Mouse (Mus musculus) heart, embryonic 13.5 days (tissue): ENCODE measurements around the gene Surf2. TPM values are rescaled to one million over a fixed set of nuclear protein-coding genes. Genes with fewer than 3 reads are reported as not detected.

Experiments
- ATAC-seq: fragments of 200-750 bp; cut with Nextera tagmentation; 2 replicates; pipeline ENCODE4 v1.8.0; 2017; ENCODE audit warnings: moderate TSS enrichment; ENCODE audit not compliant: insufficient number of reproducible peaks, low FRiP score, low TSS enrichment; ENCODE audit errors: extremely low read depth
- H3K27ac ChIP-seq: fragments of 300-500 bp; sonication (generic); replicated peaks from 2 replicates; pipeline ENCODE4 v1.5.1; 2015; ENCODE audit warnings: moderate library complexity, mild to moderate bottlenecking, inconsistent platforms
- H3K27me3 ChIP-seq: fragments of 300-500 bp; sonication (generic); replicated peaks from 2 replicates; pipeline ENCODE4 v1.6.1; 2015; ENCODE audit warnings: mild to moderate bottlenecking, inconsistent platforms
- H3K36me3 ChIP-seq: fragments of 300-500 bp; sonication (generic); 2 replicates; pipeline ENCODE4 v1.6.1; 2015; ENCODE audit warnings: mild to moderate bottlenecking, inconsistent platforms
- H3K4me1 ChIP-seq: fragments of 300-500 bp; sonication (generic); 2 replicates; pipeline ENCODE4 v1.6.1; 2015; ENCODE audit warnings: inconsistent platforms
- H3K4me2 ChIP-seq: fragments of 300-500 bp; sonication (generic); 2 replicates; pipeline ENCODE4 v1.6.1; 2015; ENCODE audit warnings: inconsistent platforms, mild to moderate bottlenecking, moderate library complexity
- H3K4me3 ChIP-seq: fragments of 300-500 bp; sonication (generic); 2 replicates; pipeline ENCODE4 v1.5.1; 2015; ENCODE audit warnings: moderate library complexity, mild to moderate bottlenecking, inconsistent platforms
- H3K9ac ChIP-seq: fragments of 300-500 bp; sonication (generic); 2 replicates; pipeline ENCODE4 v1.6.1; 2015; ENCODE audit warnings: inconsistent platforms, mild to moderate bottlenecking, moderate library complexity
- H3K9me3 ChIP-seq: fragments of 300-500 bp; sonication (generic); 2 replicates; pipeline ENCODE4 v1.6.1; 2016; ENCODE audit warnings: inconsistent platforms
- WGBS: fragments of 180-500 bp; shearing (Covaris S2); methylation state at CpG from one replicate; pipeline ENCODE4 v1.1.7; 2015; ENCODE audit warnings: mixed read lengths; 5-methylcytosine and 5-hydroxymethylcytosine counted together
- polyA plus RNA-seq: library from polyadenylated mRNA; unstranded; fragments of >200 nt; fragmentation: Nextera tagmentation; extraction: Ambion mirVana; gene quantifications from 2 replicates; pipeline ENCODE4 v1.2.1, GENCODE M21; 2015

Surf2 gene
- polyA plus RNA-seq, 1 experiment from 2014 or later = 31.5 TPM

- Histone ChIP-seq H3K9me3 (no peaks in the 10 kb centered on the region), H3K36me3 (peaks cover 68% of the 10 kb centered on the region), H3K4me1 (peaks cover 40% of the 10 kb centered on the region), H3K27ac (no peak overlapping the region), H3K4me2 (no peak overlapping the region), H3K9ac (no peak overlapping the region), H3K4me3 (no peak overlapping the region), H3K27me3 (no peaks in the 10 kb centered on the region)
- WGBS = 80% methylated on average over 3 of the region's 3 CpGs
- ATAC-seq = no peak
These were observed 3.5 kb downstream of the Surf2 start for GRCm38 (mm10) chr2:26919684-26920083.

GRCm38 (mm10) chr2:26920190-26920855 is 4.2 kb downstream of the Surf2 start:
- 88% methylated on average over 6 of the region's 6 CpGs for WGBS
- Histone ChIP-seq H3K4me1 (peaks cover 34% of the 10 kb centered on the region), H3K27ac (no peak overlapping the region), H3K36me3 (peaks cover 75% of the 10 kb centered on the region), H3K27me3 (no peaks in the 10 kb centered on the region), H3K4me3 (no peak overlapping the region), H3K9me3 (no peaks in the 10 kb centered on the region), H3K9ac (no peak overlapping the region), H3K4me2 (no peak overlapping the region)
- no peak for ATAC-seq

- 51% methylated on average over 9 of the region's 9 CpGs for WGBS
- ATAC-seq = no peak
- Histone ChIP-seq H3K36me3 (peaks cover 89% of the 10 kb centered on the region), H3K4me2 (no peak overlapping the region), H3K4me1 (peaks cover 26% of the 10 kb centered on the region), H3K9ac (no peak overlapping the region), H3K9me3 (no peaks in the 10 kb centered on the region), H3K27ac (peak overlapping the region; percentile 45), H3K4me3 (no peak overlapping the region), H3K27me3 (no peaks in the 10 kb centered on the region)
These were observed 5.6 kb downstream of the Surf2 start for GRCm38 (mm10) chr2:26921784-26922183.

- H3K36me3 ChIP-seq = peaks cover 90% of the 10 kb centered on the region
- ATAC-seq = no peak
- H3K4me1 ChIP-seq = peaks cover 47% of the 10 kb centered on the region
- no peak overlapping the region for H3K4me3 ChIP-seq
- 79% methylated on average over 6 of the region's 6 CpGs for WGBS
- no peaks in the 10 kb centered on the region for H3K9me3 ChIP-seq
- H3K9ac ChIP-seq = no peak overlapping the region
- H3K27me3 ChIP-seq = no peaks in the 10 kb centered on the region
- H3K4me2 ChIP-seq = no peak overlapping the region
- no peak overlapping the region for H3K27ac ChIP-seq
These were observed 11.7 kb downstream of the Surf2 start for GRCm38 (mm10) chr2:26927745-26928476.

- no peaks in the 10 kb centered on the region for H3K27me3 ChIP-seq
- no peak overlapping the region for H3K27ac ChIP-seq
- peaks cover 65% of the 10 kb centered on the region for H3K36me3 ChIP-seq
- peak overlapping the region; percentile 84; the same call in 1 of the 2 replicates for H3K4me2 ChIP-seq
- 45% methylated on average over 1 of the region's 1 CpGs for WGBS
- peaks cover 50% of the 10 kb centered on the region for H3K4me1 ChIP-seq
- no peak overlapping the region for H3K4me3 ChIP-seq
- H3K9ac ChIP-seq = no peak overlapping the region
- H3K9me3 ChIP-seq = no peaks in the 10 kb centered on the region
- ATAC-seq = no peak
These were observed 14.2 kb downstream of the Surf2 start for GRCm38 (mm10) chr2:26930390-26930789.

GRCm38 (mm10) chr2:26932473-26933303 is 16.5 kb downstream of the Surf2 start:
- Histone ChIP-seq H3K9ac (peak overlapping the region; percentile 99), H3K36me3 (peaks cover 42% of the 10 kb centered on the region), H3K27ac (peak overlapping the region; percentile 92), H3K9me3 (no peaks in the 10 kb centered on the region), H3K27me3 (no peaks in the 10 kb centered on the region), H3K4me3 (peak overlapping the region; percentile 90), H3K4me1 (peaks cover 48% of the 10 kb centered on the region), H3K4me2 (peak overlapping the region; percentile 84)
- 1% methylated on average over 47 of the region's 49 CpGs for WGBS
- peak; percentile 15 for ATAC-seq

- Histone ChIP-seq H3K4me2 (peak within 1 kb of the TSS; percentile 84), H3K27me3 (no peaks in the 10 kb centered on the region), H3K4me3 (peak within 1 kb of the TSS; percentile 90), H3K9me3 (no peaks in the 10 kb centered on the region), H3K36me3 (peaks cover 35% of the 10 kb centered on the region), H3K9ac (peak within 1 kb of the TSS; percentile 99), H3K4me1 (peaks cover 41% of the 10 kb centered on the region), H3K27ac (peak within 1 kb of the TSS; percentile 92)
- WGBS = 2% methylated on average over 70 of the region's 70 CpGs
- peak; percentile 93 for ATAC-seq
These were observed 17.3 kb downstream of the Surf2 start, which contains the start of the genes Surf4 and Stkld1 for GRCm38 (mm10) chr2:26933304-26934055. TSS of gene Surf4 (minus strand) at chr2:26933928. TSS of gene Stkld1 (plus strand) at chr2:26934047.

GRCm38 (mm10) chr2:26935286-26935685 is 19.1 kb downstream of the Surf2 start:
- no peak overlapping the region for H3K9ac ChIP-seq
- 85% methylated on average over 2 of the region's 2 CpGs for WGBS
- no peak for ATAC-seq
- no peak overlapping the region for H3K4me3 ChIP-seq
- H3K27me3 ChIP-seq = no peaks in the 10 kb centered on the region
- no peak overlapping the region for H3K27ac ChIP-seq
- peaks cover 17% of the 10 kb centered on the region for H3K36me3 ChIP-seq
- peaks cover 25% of the 10 kb centered on the region for H3K4me1 ChIP-seq
- H3K4me2 ChIP-seq = no peak overlapping the region
- no peaks in the 10 kb centered on the region for H3K9me3 ChIP-seq

- Histone ChIP-seq H3K27ac (no peak overlapping the region), H3K4me3 (no peak overlapping the region), H3K27me3 (no peaks in the 10 kb centered on the region), H3K9ac (no peak overlapping the region), H3K36me3 (peaks cover 6% of the 10 kb centered on the region), H3K4me2 (no peak overlapping the region), H3K4me1 (peaks cover 14% of the 10 kb centered on the region), H3K9me3 (no peaks in the 10 kb centered on the region)
- no peak for ATAC-seq
- 44% methylated on average over 1 of the region's 1 CpGs for WGBS
These were observed 20.3 kb downstream of the Surf2 start for GRCm38 (mm10) chr2:26936425-26936824.

- Histone ChIP-seq H3K9me3 (no peaks in the 10 kb centered on the region), H3K4me2 (no peak overlapping the region), H3K4me1 (no peaks in the 10 kb centered on the region), H3K36me3 (peaks cover 1% of the 10 kb centered on the region; the same call in 1 of the 2 replicates), H3K27ac (no peak overlapping the region), H3K4me3 (no peak overlapping the region), H3K9ac (no peak overlapping the region), H3K27me3 (no peaks in the 10 kb centered on the region; the same call in 1 of the 2 replicates)
- no peak for ATAC-seq
- 36% methylated on average over 5 of the region's 5 CpGs for WGBS
These were observed 25.4 kb downstream of the Surf2 start for GRCm38 (mm10) chr2:26941539-26941938.
